Mouse (Mus musculus): ENCODE data around the gene Brd2.
"Not testable (repeated sequence)": the region's sequence is repeated elsewhere in the genome, so short reads cannot be mapped to it uniquely, and the experiment has no call there.

The Brd2 gene

GRCm38 (mm10) chr17:34122188-34122984 is at the start of gene Brd2:
Brd2 (minus strand) TSS chr17:34122634.
- in situ Hi-C loops (cut with MboI, MseI), result no loop called here

- in situ Hi-C loops (cut with MboI, MseI), result loop anchor here (5.0 to 10.0 kb wide), 3 partner anchors 41 to 234 kb away; partner anchors contain the start of gene H2-Ob
These were observed 48.6 kb upstream of the Brd2 start for GRCm38 (mm10) chr17:34170877-34171498.

GRCm38 (mm10) chr17:34170487-34170876 is 48.0 kb upstream of the Brd2 start:
- in situ Hi-C loops (cut with MboI, MseI), result loop anchor here (5.0 to 10.0 kb wide), 3 partner anchors 42 to 234 kb away; partner anchors contain the start of gene H2-Ob

GRCm38 (mm10) chr17:34169279-34169678 is 46.8 kb upstream of the Brd2 start:
- in situ Hi-C loops (cut with MboI, MseI), result loop anchor here (5.0 kb wide), 2 partner anchors 37 to 77 kb away; partner anchors contain the start of gene H2-Oa

- in situ Hi-C loops (cut with MboI, MseI), result loop anchor here (5.0 kb wide), 2 partner anchors 33 to 73 kb away; partner anchors contain the start of gene H2-Oa
These were observed 42.7 kb upstream of the Brd2 start for GRCm38 (mm10) chr17:34165033-34165730.

- in situ Hi-C loops (cut with MboI, MseI), result no loop called here
These were observed 41.9 kb upstream of the Brd2 start for GRCm38 (mm10) chr17:34164202-34164895.

- in situ Hi-C loops (cut with MboI, MseI), result no loop called here
These were observed 33.1 kb upstream of the Brd2 start for GRCm38 (mm10) chr17:34155534-34155933.

- in situ Hi-C loops (cut with MboI, MseI), result no loop called here
These were observed 30.5 kb upstream of the Brd2 start, which contains the start of gene H2-DMb1 for GRCm38 (mm10) chr17:34152923-34153322. H2-DMb1 (plus strand) TSS chr17:34153072.

GRCm38 (mm10) chr17:34144960-34145371 is 22.5 kb upstream of the Brd2 start:
- in situ Hi-C loops (cut with MboI, MseI), result no loop called here

- in situ Hi-C loops (cut with MboI, MseI), result not testable (repeated sequence)
These were observed 21.8 kb upstream of the Brd2 start for GRCm38 (mm10) chr17:34144221-34144620.

GRCm38 (mm10) chr17:34143461-34143860 is 21.0 kb upstream of the Brd2 start:
- in situ Hi-C loops (cut with MboI, MseI), result no loop called here

GRCm38 (mm10) chr17:34143033-34143432 is 20.6 kb upstream of the Brd2 start, which contains the start of gene H2-DMb2:
H2-DMb2 (plus strand) TSS chr17:34143307.
- in situ Hi-C loops (cut with MboI, MseI), result no loop called here

- in situ Hi-C loops (cut with MboI, MseI), result no loop called here
These were observed 20.1 kb upstream of the Brd2 start for GRCm38 (mm10) chr17:34142456-34143010.

- in situ Hi-C loops (cut with MboI, MseI), result no loop called here
These were observed 19.0 kb upstream of the Brd2 start for GRCm38 (mm10) chr17:34141448-34141847.

- in situ Hi-C loops (cut with MboI, MseI), result no loop called here
These were observed 17.8 kb upstream of the Brd2 start for GRCm38 (mm10) chr17:34140240-34140639.

- in situ Hi-C loops (cut with MboI, MseI), result no loop called here
These were observed 17.0 kb upstream of the Brd2 start for GRCm38 (mm10) chr17:34139416-34139815.

GRCm38 (mm10) chr17:34138655-34139054 is 16.2 kb upstream of the Brd2 start:
- in situ Hi-C loops (cut with MboI, MseI), result no loop called here

- in situ Hi-C loops (cut with MboI, MseI), result no loop called here
These were observed 15.2 kb upstream of the Brd2 start for GRCm38 (mm10) chr17:34137601-34138000.

GRCm38 (mm10) chr17:34135297-34136224 is 13.1 kb upstream of the Brd2 start:
- in situ Hi-C loops (cut with MboI, MseI), result no loop called here

GRCm38 (mm10) chr17:34134451-34134850 is 12.0 kb upstream of the Brd2 start:
- in situ Hi-C loops (cut with MboI, MseI), result loop anchor here (5.0 kb wide), 1 partner anchor 33 kb away; no protein-coding TSS in a partner anchor
